Mouse (Mus musculus) CH12.LX (cell line): ENCODE data around the gene Trpc5. TPM values are rescaled to one million over a fixed set of nuclear protein-coding genes. Genes with fewer than 3 reads are reported as not detected.

Source experiments
- DNase-seq: peaks from one replicate; pipeline ENCODE4 v3.0.0-alpha.2; 2013; ENCODE audit errors: extremely low read depth
- H3K27ac ChIP-seq: 2 replicates; pipeline ENCODE4 v1.5.1; 2012; ENCODE audit warnings: low read depth, mild to moderate bottlenecking, control low read depth, moderate library complexity; ENCODE audit not compliant: insufficient read depth
- H3K27me3 ChIP-seq: replicated peaks from 2 replicates; pipeline ENCODE3; 2012; ENCODE audit warnings: inconsistent platforms
- H3K36me3 ChIP-seq, 2 experiments: replicated peaks in 1 of 2; 2 replicates each; pipeline versions ENCODE3 to v1.6.1; 2012; ENCODE audit warnings: inconsistent platforms in 1 of 2, low read length in 1 of 2, mild to moderate bottlenecking in 1 of 2, mixed read lengths in 1 of 2, moderate library complexity in 1 of 2; ENCODE audit not compliant: control insufficient read depth in 1 of 2, insufficient read depth in 1 of 2
- H3K4me1 ChIP-seq, 2 experiments: 2 replicates each; pipeline ENCODE4 v1.6.1; 2012; ENCODE audit warnings: inconsistent platforms in 1 of 2, moderate library complexity in 1 of 2; ENCODE audit not compliant: insufficient read depth in 2 of 2, control insufficient read depth in 1 of 2
- H3K4me2 ChIP-seq: 2 replicates; pipeline ENCODE4 v1.6.1; 2012; ENCODE audit warnings: low read depth, mild to moderate bottlenecking, control low read depth; ENCODE audit not compliant: poor library complexity, insufficient read depth, severe bottlenecking
- H3K4me3 ChIP-seq, 3 experiments: fragments of 150-350 bp in 1 of 3; sonication (generic) in 1 of 3; replicated peaks in 1 of 3; 2 replicates each; pipeline versions ENCODE3 to v1.5.1; 2011 to 2012; ENCODE audit warnings: low read depth in 2 of 3, low read length in 2 of 3, mild to moderate bottlenecking in 2 of 3, moderate library complexity in 2 of 3, control low read depth in 1 of 3, improper control_type of control experiment in 1 of 3, inconsistent platforms in 1 of 3, mixed read lengths in 1 of 3; ENCODE audit not compliant: poor library complexity in 1 of 3
- H3K79me2 ChIP-seq: replicated peaks from 2 replicates; pipeline ENCODE4 v1.6.1; 2012; ENCODE audit warnings: mild to moderate bottlenecking, moderate library complexity; ENCODE audit not compliant: control insufficient read depth, poor library complexity, insufficient read depth, severe bottlenecking; ENCODE audit errors: extremely low read depth
- H3K9ac ChIP-seq: 2 replicates; pipeline ENCODE4 v1.6.1; 2012; ENCODE audit warnings: low read depth, mild to moderate bottlenecking, control low read depth, moderate library complexity; ENCODE audit not compliant: insufficient read depth
- H3K9me3 ChIP-seq: replicated peaks from 2 replicates; pipeline ENCODE3; 2012; ENCODE audit warnings: low read length, inconsistent platforms, mixed read lengths
- CHD1 ChIP-seq: IDR thresholded peaks from 2 replicates; pipeline ENCODE4 v1.6.1; 2012; ENCODE audit warnings: low read depth, low read length, improper control_type of control experiment, inconsistent platforms
- CHD2 ChIP-seq: IDR thresholded peaks from 2 replicates; pipeline ENCODE4 v1.6.1; 2011; ENCODE audit warnings: low read length, improper control_type of control experiment
- CTCF ChIP-seq, 2 experiments: IDR thresholded peaks in 1 of 2; conservative IDR thresholded peaks in 1 of 2; 2 replicates each; pipeline ENCODE4 v1.5.1; 2011 to 2012; ENCODE audit warnings: low read depth in 2 of 2, low read length in 2 of 2, improper control_type of control experiment in 1 of 2, inconsistent platforms in 1 of 2, mild to moderate bottlenecking in 1 of 2, moderate library complexity in 1 of 2
- ELF1 ChIP-seq: IDR thresholded peaks from 2 replicates; pipeline ENCODE4 v1.6.1; 2014; ENCODE audit warnings: low read depth, mild to moderate bottlenecking, inconsistent platforms, low read length, improper control_type of control experiment
- IRF4 ChIP-seq: IDR thresholded peaks from 2 replicates; pipeline ENCODE4 v1.6.1; 2014; ENCODE audit warnings: low read depth, mild to moderate bottlenecking, inconsistent platforms, low read length, improper control_type of control experiment
- JUN ChIP-seq: IDR thresholded peaks from 2 replicates; pipeline ENCODE4 v1.6.1; 2011; ENCODE audit warnings: low read depth, mild to moderate bottlenecking, low read length, improper control_type of control experiment, moderate library complexity; ENCODE audit not compliant: insufficient read depth
- JUND ChIP-seq: conservative IDR thresholded peaks from 2 replicates; pipeline ENCODE4 v1.6.1; 2011; ENCODE audit warnings: low read depth, low read length, improper control_type of control experiment
- MAFK ChIP-seq: IDR thresholded peaks from 2 replicates; pipeline ENCODE4 v1.6.1; 2011; ENCODE audit warnings: low read length, improper control_type of control experiment; ENCODE audit not compliant: insufficient replicate concordance
- MAZ ChIP-seq: IDR thresholded peaks from 2 replicates; pipeline ENCODE4 v1.6.1; 2012; ENCODE audit warnings: low read depth, mild to moderate bottlenecking, inconsistent platforms, low read length, improper control_type of control experiment, moderate library complexity
- NRF1 ChIP-seq: IDR thresholded peaks from 2 replicates; pipeline ENCODE4 v1.6.1; 2014; ENCODE audit warnings: low read depth, mild to moderate bottlenecking, inconsistent platforms, low read length, improper control_type of control experiment, moderate library complexity
- PAX5 ChIP-seq: IDR thresholded peaks from 2 replicates; pipeline ENCODE4 v1.6.1; 2012; ENCODE audit warnings: low read length, inconsistent platforms, mixed read lengths
- POLR2AphosphoS2 ChIP-seq: IDR thresholded peaks from 2 replicates; pipeline ENCODE4 v1.6.1; 2011; ENCODE audit warnings: low read depth, low read length, improper control_type of control experiment
- RAD21 ChIP-seq: IDR thresholded peaks from 2 replicates; pipeline ENCODE4 v1.6.1; 2011; ENCODE audit warnings: low read depth, mild to moderate bottlenecking, low read length, improper control_type of control experiment, moderate library complexity
- USF2 ChIP-seq: conservative IDR thresholded peaks from 2 replicates; pipeline ENCODE4 v1.6.1; 2011; ENCODE audit warnings: low read depth, low read length, improper control_type of control experiment
- ZKSCAN1 ChIP-seq: IDR thresholded peaks from 2 replicates; pipeline ENCODE4 v1.6.1; 2012; ENCODE audit warnings: low read depth, inconsistent platforms, low read length, improper control_type of control experiment, borderline replicate concordance
- ZMIZ1 ChIP-seq: IDR thresholded peaks from 2 replicates; pipeline ENCODE4 v1.6.1; 2012; ENCODE audit warnings: low read depth, mild to moderate bottlenecking, inconsistent platforms, low read length, improper control_type of control experiment
- dilution Hi-C: fragments of 300-500 bp; cut with MboI; formaldehyde crosslinking; loops from 2 replicates; pipeline ENCODE4 v1.14.3; 2020; ENCODE audit warnings: low sequenced_read_pairs; ENCODE audit not compliant: extremely low pct_unique_long_range_greater_than_20kb, extremely low pct_ligation_motif_present
- in situ Hi-C: fragments of 300-500 bp; cut with MboI; formaldehyde crosslinking; loops from 3 replicates; pipeline ENCODE4 v1.14.3; 2019; ENCODE audit warnings: low sequenced_read_pairs, low pct_ligation_motif_present, low pct_unique_long_range_greater_than_20kb, mixed read lengths
- polyA plus RNA-seq: library from polyadenylated mRNA; unstranded; fragments of >175 nt; gene quantifications from 2 replicates; pipeline ENCODE4 v1.2.1, GENCODE M21; 2012; ENCODE audit warnings: low read depth; ENCODE audit not compliant: insufficient read length
- total RNA-seq, 2 experiments: library from RNA; depleted of rRNA; stranded (reverse); fragments of 300-350 nt in 1 of 2; fragments of >200 nt in 1 of 2; gene quantifications; 2 replicates each; pipeline ENCODE4 v1.2.3; 2012 to 2014

Trpc5 gene
- total and polyA plus RNA-seq, 3 experiments: not detected

DNA sequence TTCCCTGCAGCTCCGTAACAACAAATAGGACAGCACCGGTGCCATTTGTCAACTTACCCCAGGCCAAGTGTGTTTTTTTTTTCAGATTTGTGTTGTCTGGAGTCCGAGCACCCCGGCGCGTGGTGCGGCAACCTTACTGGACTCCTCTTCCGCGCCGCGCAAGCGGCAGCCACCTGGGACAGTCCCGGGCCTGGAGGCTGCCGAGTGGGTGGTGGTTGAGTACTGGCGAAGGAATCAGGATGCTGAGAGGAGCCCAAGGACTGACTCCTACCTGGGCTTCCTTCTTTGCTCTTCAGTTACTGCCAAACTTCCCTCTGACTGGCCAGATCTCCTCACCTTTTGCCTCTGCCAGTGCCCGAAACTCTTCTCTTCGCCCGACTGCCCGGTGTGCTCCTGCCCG lies 238 bp downstream of the Trpc5 start:
- in situ Hi-C loops (no loop called here), dilution Hi-C loops (no loop called here)
- no peak overlapping the region for H3K9ac ChIP-seq
- no peaks in the 10 kb centered on the region for H3K9me3 ChIP-seq
- no peak overlapping the region for H3K4me3 ChIP-seq
- no peaks in the 10 kb centered on the region for H3K79me2 ChIP-seq
- TF ChIP-seq CHD1 (no peak), NRF1 (no peak), JUND (no peak)
- H3K36me3 ChIP-seq: no peaks in the 10 kb centered on the region
- no peaks in the 10 kb centered on the region for H3K27me3 ChIP-seq
- no peaks in the 10 kb centered on the region for H3K4me1 ChIP-seq
- H3K27ac ChIP-seq: no peak overlapping the region
- no peak overlapping the region for H3K4me2 ChIP-seq
- no peak for DNase-seq

DNA sequence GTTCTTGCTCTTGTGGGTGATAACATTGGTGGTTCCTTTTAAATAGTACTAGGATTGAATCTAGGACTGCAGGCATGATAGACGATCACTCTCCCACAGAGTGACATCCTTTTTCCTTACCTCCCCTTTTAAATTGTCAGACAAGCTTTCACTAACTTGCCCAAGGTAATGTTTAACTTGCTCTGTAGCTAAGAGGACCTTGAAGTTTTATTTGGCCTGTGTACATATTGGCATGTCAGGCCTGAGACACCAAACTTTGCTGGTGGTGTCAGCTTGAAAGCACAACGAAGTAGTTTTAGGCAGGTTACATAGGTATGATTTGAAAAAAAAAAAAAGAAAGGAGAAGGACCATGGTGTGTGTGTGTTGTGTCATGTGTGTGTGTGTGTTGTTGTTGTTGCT lies 35.8 kb downstream of the Trpc5 start:
- no peak for DNase-seq
- no peaks in the 10 kb centered on the region for H3K27me3 ChIP-seq
- no peaks in the 10 kb centered on the region for H3K4me1 ChIP-seq
- no peak overlapping the region for H3K9ac ChIP-seq
- in situ Hi-C loops: no loop called here
- H3K27ac ChIP-seq: no peak overlapping the region
- H3K4me2 ChIP-seq: no peak overlapping the region
- dilution Hi-C loops: no loop called here
- no peaks in the 10 kb centered on the region for H3K36me3 ChIP-seq
- H3K4me3 ChIP-seq: no peak overlapping the region
- no peaks in the 10 kb centered on the region for H3K79me2 ChIP-seq
- no peaks in the 10 kb centered on the region for H3K9me3 ChIP-seq
- no peak for TF ChIP-seq JUND
- no peak for TF ChIP-seq ELF1
- TF ChIP-seq IRF4: no peak
- no peak for TF ChIP-seq ZKSCAN1
- TF ChIP-seq CHD2: no peak
- no peak for TF ChIP-seq PAX5
- TF ChIP-seq MAFK: no peak
- no peak for TF ChIP-seq POLR2AphosphoS2

DNA sequence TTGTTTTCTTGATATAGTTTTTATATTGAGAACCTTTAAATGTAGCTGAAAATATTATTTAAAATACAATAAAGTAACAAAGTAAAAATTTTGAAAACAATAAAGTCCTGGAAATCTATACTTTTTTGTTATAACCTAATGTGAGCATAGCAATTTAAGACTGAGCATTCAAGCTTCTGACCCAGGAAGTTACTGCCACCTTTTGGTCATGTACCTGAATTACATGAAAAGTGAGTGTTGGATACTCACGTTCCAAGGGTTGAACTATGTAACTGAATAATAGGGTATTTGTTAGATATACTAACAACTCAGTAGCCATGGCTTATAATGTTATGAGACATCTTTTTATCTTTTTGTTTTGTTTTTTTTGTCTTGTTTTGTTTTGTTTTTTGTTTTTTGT lies 42.6 kb downstream of the Trpc5 start:
- Histone ChIP-seq H3K27ac (no peak overlapping the region), H3K4me2 (no peak overlapping the region), H3K36me3 (no peaks in the 10 kb centered on the region), H3K9me3 (no peaks in the 10 kb centered on the region), H3K79me2 (no peaks in the 10 kb centered on the region), H3K9ac (no peak overlapping the region), H3K27me3 (no peaks in the 10 kb centered on the region), H3K4me3 (no peak overlapping the region), H3K4me1 (no peaks in the 10 kb centered on the region)
- DNase-seq: peak; percentile 35
- TF ChIP-seq MAZ (no peak), ZMIZ1 (no peak), USF2 (no peak), RAD21 (peak; percentile 49), JUN (no peak), CTCF (conservative IDR thresholded peaks at IDR 0.05 in 1 of 2, IDR thresholded peaks at IDR 0.05 in 1 of 2; ENCODE audit: low read depth in 2 of 2, low read length in 2 of 2) (peak in 1 of 2 experiments; percentile 39; a peak in 2 of 4 replicates)
- in situ Hi-C loops: no loop called here
- dilution Hi-C loops: no loop called here
